8 mouse cellular contexts compared by ENCODE assay signal in the genomic region with DNA sequence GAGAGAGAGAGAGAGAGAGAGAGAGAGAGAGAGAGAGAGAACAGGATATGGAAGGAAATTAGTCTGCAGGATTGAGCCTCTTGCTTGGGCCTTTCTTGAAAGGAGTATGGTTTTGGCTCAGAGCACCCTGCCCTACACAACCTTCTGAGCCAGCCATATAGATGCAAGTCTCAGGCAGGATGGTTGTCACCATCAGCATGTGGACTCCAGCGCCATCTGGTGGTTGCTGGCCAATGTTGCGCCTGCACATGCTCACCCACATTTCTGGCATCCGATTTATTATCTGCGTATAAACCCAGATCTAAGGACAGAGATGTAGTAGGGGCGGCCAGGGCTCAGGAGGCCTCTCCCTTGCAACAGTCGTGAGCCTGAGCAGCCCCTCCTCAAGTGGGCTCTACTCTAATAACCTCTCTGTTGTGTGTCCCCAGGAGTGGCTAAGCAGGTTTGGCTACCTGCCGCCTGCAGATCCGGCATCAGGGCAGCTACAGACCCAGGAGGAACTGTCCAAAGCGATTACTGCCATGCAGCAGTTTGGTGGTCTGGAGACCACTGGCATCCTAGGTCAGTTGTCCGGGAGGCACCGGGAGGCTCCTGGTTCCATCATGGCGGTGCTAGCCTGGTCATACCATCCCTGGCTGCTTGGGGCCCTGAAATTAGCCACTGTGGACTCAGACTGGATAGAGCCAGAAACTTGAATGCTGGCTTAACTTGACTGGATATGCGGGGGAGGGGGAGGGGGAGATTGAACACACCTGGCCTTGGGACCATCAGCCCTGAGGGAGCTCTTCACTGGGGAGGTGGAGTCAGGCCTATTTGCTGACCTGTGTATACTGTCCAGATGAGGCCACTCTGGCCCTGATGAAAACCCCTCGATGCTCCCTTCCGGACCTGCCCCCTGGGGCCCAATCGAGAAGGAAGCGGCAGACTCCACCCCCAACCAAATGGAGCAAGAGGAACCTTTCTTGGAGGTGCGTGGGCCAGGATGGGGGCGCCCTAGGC. TPM values are rescaled to one million over a fixed set of nuclear protein-coding genes. Genes with fewer than 3 reads are reported as not detected.
DNase-seq lines count a peak whose midpoint lies in the region; ATAC-seq and TF ChIP-seq lines count a peak whose summit lies in the region.

No protein-coding gene starts in this region.

- peak overlapping the region; percentile 65 for H3K4me3 ChIP-seq in E14TG2a.4 (replicated peaks; ENCODE audit: low read length)
- no peak overlapping the region for H3K4me3 ChIP-seq in forebrain, embryonic 10.5 days

- peak; percentile 90 for DNase-seq in brain, embryonic 14.5 days (ENCODE audit: low read depth)
- DNase-seq in forebrain, embryonic 10.5 days (ENCODE audit: extremely low spot score, low spot score): peak; percentile 84
- peak; percentile 76 for DNase-seq in layer of hippocampus, adult 9-11 months
- peak; percentile 89 for DNase-seq in lung, postnatal 14 days
- peak; percentile 81 for DNase-seq in retina, postnatal 1 day
- peak; percentile 76 to 79 for DNase-seq in thymus, postnatal 36 days

- WGBS in forebrain, embryonic 10.5 days: 45% methylated on average over 19 of the region's 19 CpGs

- H3K4me1 ChIP-seq in E14TG2a.4 (replicated peaks; ENCODE audit: low read depth, low read length): peaks cover 52% of the 10 kb centered on the region
- peaks cover 26% of the 10 kb centered on the region for H3K4me1 ChIP-seq in forebrain, embryonic 10.5 days

- peak; percentile 95 for TF ChIP-seq CTCF in E14TG2a.4 (conservative IDR thresholded peaks at IDR 0.05; ENCODE audit: low read length)
- peak; percentile 100 for TF ChIP-seq CTCF in brain, embryonic 14.5 days (IDR thresholded peaks at IDR 0.05; ENCODE audit: borderline replicate concordance, extremely low read depth, insufficient read depth, insufficient read length)

- H3K36me3 ChIP-seq in E14TG2a.4 (ENCODE audit: insufficient read depth, low read length): peaks cover 26% of the 10 kb centered on the region
- H3K36me3 ChIP-seq in forebrain, embryonic 10.5 days (replicated peaks): peaks cover 34% of the 10 kb centered on the region

- no peaks in the 10 kb centered on the region for H3K9me3 ChIP-seq in E14TG2a.4 (ENCODE audit: low read length)
- peaks cover 6% of the 10 kb centered on the region; the same call in 1 of the 2 replicates for H3K9me3 ChIP-seq in forebrain, embryonic 10.5 days

- TF ChIP-seq POLR2A in brain, embryonic 14.5 days (IDR thresholded peaks at IDR 0.05; ENCODE audit: borderline replicate concordance, extremely low read depth, insufficient read depth, insufficient read length, poor library complexity, severe bottlenecking): no peak

- ATAC-seq in hematopoietic stem cell, adult 5-6 weeks (replicated peaks in 1 of 2; ENCODE audit: insufficient read depth in 1 of 2, low FRiP score in 2 of 2, low TSS enrichment in 1 of 2, low read depth in 1 of 2, poor library complexity in 2 of 2, severe bottlenecking in 2 of 2): peak; percentile 83 to 86

- no peaks in the 10 kb centered on the region for H3K27me3 ChIP-seq in E14TG2a.4 (ENCODE audit: insufficient read depth, low read length)
- no peaks in the 10 kb centered on the region; the same call in 1 of the 2 replicates for H3K27me3 ChIP-seq in forebrain, embryonic 10.5 days (ENCODE audit: poor library complexity, severe bottlenecking)

- 0 out of 2 replicates have a peak overlapping the region, but pooled peaks have one; percentile 30 for H3K27ac ChIP-seq in forebrain, embryonic 10.5 days

RNA-seq across cellular contexts. Expression of a gene that starts 10.4 kb away (rescaled TPM):
- polyA plus RNA-seq in brain, embryonic 14.5 days (2012; rRNA removed): 14.7 and 21.1 TPM in 2 replicates
- polyA plus RNA-seq in forebrain, embryonic 10.5 days (2016; fragmentation: Nextera tagmentation; extraction: Ambion mirVana): 2.9 and 3.4 TPM in 2 replicates
- total RNA-seq in hematopoietic stem cell, adult 5-6 weeks (2017): 0.20 and 0.25 TPM in 2 replicates
